Mouse (Mus musculus) intestine, postnatal 0 days (tissue): ENCODE data around the gene Dnah9. TPM values are rescaled to one million over a fixed set of nuclear protein-coding genes. Genes with fewer than 3 reads are reported as not detected.
A peak's percentile ranks its signal among the peaks of the same experiment; 100 is the strongest.

Source experiments
- ATAC-seq: fragments of 200-750 bp; cut with Nextera tagmentation; 2 replicates; pipeline ENCODE4 v1.8.0; 2017; ENCODE audit warnings: mild to moderate bottlenecking, moderate TSS enrichment, moderate library complexity
- H3K27ac ChIP-seq: fragments of 300-500 bp; sonication (generic); 2 replicates; pipeline ENCODE4 v1.5.1; 2014; ENCODE audit warnings: mild to moderate bottlenecking, low read depth, low read length, moderate library complexity
- H3K27me3 ChIP-seq: fragments of 300-500 bp; sonication (generic); replicated peaks from 2 replicates; pipeline ENCODE4 v1.6.1; 2014; ENCODE audit warnings: low read length, mixed read lengths; ENCODE audit not compliant: control insufficient read depth, insufficient read depth
- H3K36me3 ChIP-seq: fragments of 300-500 bp; sonication (generic); 2 replicates; pipeline ENCODE4 v1.6.1; 2014; ENCODE audit warnings: mild to moderate bottlenecking, moderate library complexity; ENCODE audit not compliant: control insufficient read depth, insufficient read depth
- H3K4me1 ChIP-seq: fragments of 300-500 bp; sonication (generic); replicated peaks from 2 replicates; pipeline ENCODE4 v1.6.1; 2014; ENCODE audit warnings: antibody characterized with exemption, low read length, mixed read lengths; ENCODE audit not compliant: control insufficient read depth, insufficient read depth
- H3K4me2 ChIP-seq: fragments of 300-500 bp; sonication (generic); replicated peaks from 2 replicates; pipeline ENCODE4 v1.6.1; 2014; ENCODE audit warnings: low read depth, mild to moderate bottlenecking, moderate library complexity
- H3K4me3 ChIP-seq: fragments of 300-500 bp; sonication (generic); 2 replicates; pipeline ENCODE4 v1.5.1; 2014; ENCODE audit warnings: low read depth, low read length
- H3K9ac ChIP-seq: fragments of 300-500 bp; sonication (generic); 2 replicates; pipeline ENCODE4 v1.6.1; 2014; ENCODE audit warnings: mild to moderate bottlenecking, low read depth, low read length
- H3K9me3 ChIP-seq: fragments of 300-500 bp; sonication (generic); 2 replicates; pipeline ENCODE4 v1.6.1; 2016; ENCODE audit warnings: mixed run types; ENCODE audit not compliant: control insufficient read depth
- CTCF ChIP-seq: sonication (generic); IDR thresholded peaks from 2 replicates; pipeline ENCODE4 v1.5.1; 2016; ENCODE audit warnings: low read depth, mild to moderate bottlenecking, control low read depth, antibody characterized with exemption, moderate library complexity
- WGBS: fragments of 180-500 bp; shearing (Covaris S2); extraction: QIAGEN DNeasy Blood & Tissue Kit; methylation state at CpG from one replicate; pipeline ENCODE4 v1.1.7; 2014; 5-methylcytosine and 5-hydroxymethylcytosine counted together
- polyA plus RNA-seq: library from polyadenylated mRNA; unstranded; fragments of >200 nt; fragmentation: Nextera tagmentation; extraction: Ambion mirVana; gene quantifications from 2 replicates; pipeline ENCODE4 v1.2.1, GENCODE M21; 2015

Dnah9 gene
- polyA plus RNA-seq, 1 experiment from 2014 or later = 0.10 TPM

DNA sequence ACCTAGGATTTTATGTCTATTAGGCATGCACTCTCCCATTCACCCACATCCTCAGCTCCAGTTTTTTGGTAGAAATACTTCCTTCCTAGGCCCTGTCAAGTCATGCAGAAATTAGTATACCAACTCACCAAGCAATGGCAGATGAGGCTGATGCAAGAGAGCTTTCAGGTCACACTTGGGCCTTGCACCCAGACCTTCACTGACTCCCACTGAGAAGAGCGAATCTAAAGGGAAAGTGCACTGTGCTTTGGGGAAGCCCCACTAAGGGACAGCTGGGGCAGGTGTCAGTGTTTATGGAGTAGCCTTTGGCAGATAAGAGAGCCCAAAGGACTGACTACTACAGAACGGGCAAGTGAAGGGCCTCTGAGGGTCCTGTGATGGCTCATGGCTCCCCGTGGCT, 117.1 kb downstream of the Dnah9 start:
- Histone ChIP-seq H3K9me3 (no peaks in the 10 kb centered on the region), H3K4me3 (no peak overlapping the region), H3K27me3 (no peaks in the 10 kb centered on the region), H3K9ac (no peak overlapping the region), H3K36me3 (no peaks in the 10 kb centered on the region), H3K4me1 (no peaks in the 10 kb centered on the region), H3K27ac (no peak overlapping the region), H3K4me2 (no peak overlapping the region)
- 89% methylated on average over 3 of the region's 3 CpGs for WGBS
- no peak for TF ChIP-seq CTCF
- no peak for ATAC-seq

DNA sequence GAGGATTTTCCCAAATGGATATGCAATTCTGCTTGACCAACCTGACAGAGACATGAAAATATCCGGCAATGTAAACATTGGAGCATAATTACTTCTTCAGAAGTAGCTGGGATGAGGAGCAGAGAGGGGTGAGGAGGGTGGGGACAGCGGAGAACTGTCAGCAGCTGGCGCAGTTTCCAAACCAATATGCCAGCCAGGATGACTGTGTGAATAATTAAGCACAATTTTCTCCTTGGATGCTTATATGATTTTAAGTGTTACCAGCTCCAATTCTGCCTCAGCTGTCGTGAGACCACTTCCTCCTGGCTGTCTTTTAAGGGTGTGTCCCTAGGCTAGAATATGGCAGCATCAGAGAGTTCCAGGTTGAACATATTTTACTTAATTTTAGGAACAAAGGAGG, 119.2 kb downstream of the Dnah9 start:
- no peak for TF ChIP-seq CTCF
- no peak overlapping the region for H3K4me2 ChIP-seq
- WGBS = 69% methylated on average over 4 of the region's 4 CpGs
- H3K27ac ChIP-seq = no peak overlapping the region
- no peak for ATAC-seq
- H3K4me3 ChIP-seq = no peak overlapping the region
- H3K4me1 ChIP-seq = no peaks in the 10 kb centered on the region
- H3K9ac ChIP-seq = no peak overlapping the region
- H3K27me3 ChIP-seq = no peaks in the 10 kb centered on the region
- H3K36me3 ChIP-seq = no peaks in the 10 kb centered on the region
- no peaks in the 10 kb centered on the region for H3K9me3 ChIP-seq

DNA sequence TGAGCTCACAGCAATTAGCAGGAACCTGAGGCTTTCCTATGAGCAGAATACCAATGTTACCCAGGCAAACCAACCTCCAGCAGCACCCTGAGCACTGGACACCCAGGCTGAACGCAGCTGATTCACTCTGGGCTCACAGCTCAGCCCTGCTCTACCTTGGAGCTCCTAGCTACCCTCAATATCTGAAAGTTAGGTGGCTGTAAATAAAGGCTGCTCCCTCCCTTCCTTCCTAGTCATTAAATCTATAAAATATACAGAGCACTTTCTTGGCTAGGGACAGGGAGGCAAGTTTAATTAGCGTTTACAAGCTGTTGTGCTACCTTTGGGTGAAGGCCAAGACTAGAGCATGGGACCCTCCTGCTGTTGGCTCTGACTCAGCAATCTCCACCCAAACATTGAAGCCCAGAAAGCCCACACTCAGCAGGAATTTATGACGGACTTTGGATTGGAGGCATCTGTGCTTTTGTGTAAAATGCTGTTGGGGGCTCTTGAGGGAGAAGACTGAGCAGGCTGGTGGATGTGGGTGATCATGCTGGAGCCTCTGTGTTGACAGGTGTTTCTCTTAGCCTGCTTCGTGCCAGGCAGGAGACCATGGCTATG, 121.7 kb downstream of the Dnah9 start:
- no peak for TF ChIP-seq CTCF
- ATAC-seq = no peak
- Histone ChIP-seq H3K4me1 (no peaks in the 10 kb centered on the region), H3K27ac (no peak overlapping the region), H3K27me3 (no peaks in the 10 kb centered on the region), H3K9ac (no peak overlapping the region), H3K4me3 (no peak overlapping the region), H3K9me3 (no peaks in the 10 kb centered on the region), H3K4me2 (no peak overlapping the region), H3K36me3 (no peaks in the 10 kb centered on the region)
- 34% methylated on average over 4 of the region's 4 CpGs for WGBS

DNA sequence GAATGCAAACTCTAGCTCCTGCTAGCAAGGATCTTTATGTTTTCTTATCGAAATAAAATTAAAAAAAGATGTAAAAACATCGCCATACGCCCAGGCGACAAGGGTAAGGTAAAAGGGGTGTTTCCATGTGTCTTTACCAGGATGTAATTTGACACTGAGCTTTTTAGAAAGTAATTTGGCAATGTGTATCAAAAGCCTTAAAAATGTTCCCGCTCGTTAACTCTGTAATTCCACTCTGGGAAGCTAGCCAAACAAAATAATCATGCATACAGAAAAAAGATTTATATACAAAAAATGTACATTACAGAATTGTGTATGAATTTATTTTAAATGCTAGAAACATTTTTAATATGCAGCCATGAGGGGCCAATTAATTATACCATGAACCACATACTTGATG, 124.7 kb downstream of the Dnah9 start:
- no peaks in the 10 kb centered on the region for H3K9me3 ChIP-seq
- ATAC-seq = no peak

DNA sequence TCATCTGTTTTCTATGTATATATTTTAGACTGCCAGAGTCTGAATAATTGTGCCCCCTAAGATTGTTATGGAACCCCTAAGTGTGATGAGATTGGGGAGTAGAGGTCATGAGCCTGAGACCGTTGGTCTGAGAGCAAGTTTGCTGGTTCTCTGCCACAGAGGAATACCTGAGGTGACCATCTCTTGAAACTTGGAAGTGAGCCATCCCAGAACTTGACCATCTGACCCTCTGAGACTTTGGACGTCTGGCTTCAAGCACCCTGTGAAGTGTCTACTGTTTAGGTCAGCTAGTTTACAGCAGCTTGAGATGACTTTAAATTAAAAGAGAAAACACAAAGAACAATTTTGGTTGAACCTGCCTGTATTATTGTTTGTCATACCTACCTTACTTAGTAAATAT, 125.8 kb downstream of the Dnah9 start:
- TF ChIP-seq CTCF = no peak
- H3K36me3 ChIP-seq = no peaks in the 10 kb centered on the region
- no peak overlapping the region for H3K4me2 ChIP-seq
- no peaks in the 10 kb centered on the region for H3K27me3 ChIP-seq
- H3K27ac ChIP-seq = no peak overlapping the region
- no peak for ATAC-seq
- no peak overlapping the region for H3K9ac ChIP-seq
- no peaks in the 10 kb centered on the region for H3K9me3 ChIP-seq
- H3K4me3 ChIP-seq = no peak overlapping the region
- H3K4me1 ChIP-seq = no peaks in the 10 kb centered on the region
- 70% methylated on average over 2 of the region's 2 CpGs for WGBS

More for the DNA sequence above, 124.7 kb downstream of the Dnah9 start:
- no peaks in the 10 kb centered on the region for H3K27me3 ChIP-seq
- no peak overlapping the region for H3K4me3 ChIP-seq
- H3K4me2 ChIP-seq = no peak overlapping the region
- no peak overlapping the region for H3K27ac ChIP-seq
- no peak overlapping the region for H3K9ac ChIP-seq
- H3K4me1 ChIP-seq = no peaks in the 10 kb centered on the region
- no peak for TF ChIP-seq CTCF
- H3K36me3 ChIP-seq = no peaks in the 10 kb centered on the region
- 57% methylated on average over 6 of the region's 6 CpGs for WGBS

DNA sequence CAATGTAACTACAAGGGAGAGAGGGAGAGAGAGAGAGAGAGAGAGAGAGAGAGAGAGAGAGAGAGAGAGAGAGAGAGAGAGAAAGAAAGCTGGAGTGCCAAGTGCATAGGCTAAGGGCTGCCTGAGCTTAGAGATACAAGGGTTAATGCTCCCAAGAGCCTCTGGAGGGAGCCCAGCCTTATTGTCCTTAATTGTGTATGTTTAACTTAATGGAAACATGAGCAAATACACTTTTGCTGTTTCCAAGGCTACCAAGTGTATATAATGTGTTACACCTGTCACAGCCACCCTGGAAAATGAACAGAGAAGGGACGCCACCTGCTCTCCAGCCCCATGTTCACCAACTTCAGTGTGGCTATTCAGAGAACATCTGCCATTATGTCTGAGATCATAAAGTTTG, 142.6 kb downstream of the Dnah9 start:
- no peaks in the 10 kb centered on the region for H3K4me1 ChIP-seq
- 44% methylated on average over 1 of the region's 1 CpGs for WGBS
- no peak overlapping the region for H3K4me2 ChIP-seq
- no peak overlapping the region for H3K4me3 ChIP-seq
- H3K36me3 ChIP-seq = no peaks in the 10 kb centered on the region
- H3K9me3 ChIP-seq = no peaks in the 10 kb centered on the region
- no peak overlapping the region for H3K9ac ChIP-seq
- H3K27ac ChIP-seq = no peak overlapping the region
- no peak for TF ChIP-seq CTCF
- H3K27me3 ChIP-seq = no peaks in the 10 kb centered on the region
- no peak for ATAC-seq

DNA sequence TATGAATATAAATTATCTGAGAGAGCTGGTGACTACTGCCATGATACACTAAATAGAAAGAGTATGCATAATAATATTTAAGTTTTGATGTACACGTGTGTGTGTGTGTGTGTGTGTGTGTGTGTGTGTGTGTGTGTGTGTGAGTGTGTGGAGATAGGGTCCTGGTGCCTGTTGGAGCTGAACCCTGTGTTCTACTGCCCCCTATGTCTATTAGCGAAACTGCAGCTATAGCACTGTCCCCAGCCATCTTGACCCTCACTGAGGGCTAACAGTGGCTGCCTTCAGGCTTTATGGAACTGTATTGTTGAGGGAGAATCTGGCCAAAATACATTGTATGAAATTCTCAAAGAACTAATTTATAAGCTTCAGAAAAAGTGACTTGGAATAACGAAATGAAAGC, 192.5 kb downstream of the Dnah9 start:
- no peak overlapping the region for H3K27ac ChIP-seq
- no peak overlapping the region for H3K9ac ChIP-seq
- H3K4me1 ChIP-seq = no peaks in the 10 kb centered on the region
- no peaks in the 10 kb centered on the region for H3K9me3 ChIP-seq
- no peak for ATAC-seq
- WGBS = 60% methylated on average over 3 of the region's 3 CpGs
- H3K27me3 ChIP-seq = no peaks in the 10 kb centered on the region
- no peaks in the 10 kb centered on the region for H3K36me3 ChIP-seq
- no peak overlapping the region for H3K4me3 ChIP-seq
- peak; percentile 13; the same call in 1 of the 2 replicates for TF ChIP-seq CTCF
- no peak overlapping the region for H3K4me2 ChIP-seq
